Mouse (Mus musculus) heart, postnatal 0 days (tissue): ENCODE measurements around the gene 2210010C04Rik. TPM values are rescaled to one million over a fixed set of nuclear protein-coding genes. Genes with fewer than 3 reads are reported as not detected.

Experiments used
- ATAC-seq: fragments of 200-750 bp; cut with Nextera tagmentation; 2 replicates; pipeline ENCODE4 v1.8.0; 2017; ENCODE audit warnings: low read depth, moderate number of reproducible peaks, moderate library complexity; ENCODE audit not compliant: insufficient read depth
- DNase-seq: peaks from one replicate; pipeline ENCODE4 v3.0.0-alpha.2; 2016; ENCODE audit warnings: low spot score
- H3K27ac ChIP-seq: fragments of 300-500 bp; sonication (generic); 2 replicates; pipeline ENCODE4 v1.5.1; 2014; ENCODE audit warnings: low read depth, mild to moderate bottlenecking
- H3K27me3 ChIP-seq: fragments of 300-500 bp; sonication (generic); 2 replicates; pipeline ENCODE4 v1.6.1; 2014; ENCODE audit warnings: low read length, mixed read lengths; ENCODE audit not compliant: control insufficient read depth, insufficient read depth
- H3K36me3 ChIP-seq: fragments of 300-500 bp; sonication (generic); replicated peaks from 2 replicates; pipeline ENCODE4 v1.6.1; 2014; ENCODE audit warnings: low read length, mixed read lengths; ENCODE audit not compliant: control insufficient read depth, insufficient read depth
- H3K4me1 ChIP-seq: fragments of 300-500 bp; sonication (generic); 2 replicates; pipeline ENCODE4 v1.6.1; 2014; ENCODE audit warnings: antibody characterized with exemption; ENCODE audit not compliant: control insufficient read depth, insufficient read depth
- H3K4me2 ChIP-seq: fragments of 300-500 bp; sonication (generic); 2 replicates; pipeline ENCODE4 v1.6.1; 2014; ENCODE audit warnings: low read depth, mild to moderate bottlenecking, low read length, moderate library complexity
- H3K4me3 ChIP-seq: fragments of 300-500 bp; sonication (generic); 2 replicates; pipeline ENCODE4 v1.5.1; 2014; ENCODE audit warnings: low read depth, low read length
- H3K9ac ChIP-seq: fragments of 300-500 bp; sonication (generic); replicated peaks from 2 replicates; pipeline ENCODE4 v1.6.1; 2014; ENCODE audit warnings: low read depth, low read length, mixed read lengths
- H3K9me3 ChIP-seq: fragments of 300-500 bp; sonication (generic); replicated peaks from 2 replicates; pipeline ENCODE4 v1.6.1; 2016; ENCODE audit warnings: low read length; ENCODE audit not compliant: control insufficient read depth
- CTCF ChIP-seq: IDR thresholded peaks from 2 replicates; pipeline ENCODE4 v1.5.1; 2016; ENCODE audit warnings: antibody characterized with exemption, control low read depth, low read depth
- EP300 ChIP-seq: IDR thresholded peaks from 2 replicates; pipeline ENCODE4 v1.6.1; 2016; ENCODE audit warnings: antibody characterized with exemption, low read depth
- WGBS: fragments of 180-500 bp; shearing (Covaris S2); extraction: QIAGEN DNeasy Blood & Tissue Kit; methylation state at CpG from one replicate; pipeline ENCODE4 v1.1.7; 2014; 5-methylcytosine and 5-hydroxymethylcytosine counted together
- polyA plus RNA-seq: library from polyadenylated mRNA; unstranded; fragments of >200 nt; fragmentation: Nextera tagmentation; extraction: Ambion mirVana; gene quantifications from 2 replicates; pipeline ENCODE4 v1.2.1, GENCODE M21; 2015
- total RNA-seq: library from RNA; depleted of rRNA; stranded (reverse); fragments of >200 nt; gene quantifications from 2 replicates; pipeline ENCODE4 v1.2.3, GENCODE M21; 2014; ENCODE audit warnings: low replicate concordance

The 2210010C04Rik gene
- total and polyA plus RNA-seq, 2 experiments from 2014 or later, result not detected

GRCm38 (mm10) chr6:41062081-41062480 is 26.8 kb upstream of the 2210010C04Rik start:
- H3K4me1 ChIP-seq, result no peaks in the 10 kb centered on the region
- H3K4me3 ChIP-seq, result no peak overlapping the region
- H3K9ac ChIP-seq, result no peak overlapping the region
- H3K4me2 ChIP-seq, result no peak overlapping the region
- TF ChIP-seq CTCF, result no peak
- H3K27ac ChIP-seq, result no peak overlapping the region
- ATAC-seq, result no peak
- H3K9me3 ChIP-seq, result no peaks in the 10 kb centered on the region
- H3K36me3 ChIP-seq, result no peaks in the 10 kb centered on the region
- no peaks in the 10 kb centered on the region for H3K27me3 ChIP-seq
- DNase-seq, result no peak
- WGBS, result 66% methylated on average over 2 of the region's 2 CpGs

GRCm38 (mm10) chr6:41061085-41061484 is 25.8 kb upstream of the 2210010C04Rik start:
- Histone ChIP-seq H3K4me2 (no peak overlapping the region), H3K9me3 (no peaks in the 10 kb centered on the region), H3K4me1 (0 out of 2 replicates have a peak, but pooled peaks cover 3% of the 10 kb centered on the region), H3K4me3 (no peak overlapping the region), H3K27me3 (no peaks in the 10 kb centered on the region), H3K9ac (no peak overlapping the region), H3K36me3 (no peaks in the 10 kb centered on the region), H3K27ac (no peak overlapping the region)
- DNase-seq, result no peak
- 62% methylated on average over 5 of the region's 5 CpGs for WGBS
- ATAC-seq, result no peak
- TF ChIP-seq EP300 (no peak), CTCF (no peak)

GRCm38 (mm10) chr6:41057653-41058052 is 22.3 kb upstream of the 2210010C04Rik start:
- TF ChIP-seq CTCF, result no peak
- TF ChIP-seq EP300, result no peak
- no peak for ATAC-seq
- 0 out of 2 replicates have a peak, but pooled peaks cover 7% of the 10 kb centered on the region for H3K4me1 ChIP-seq
- no peak overlapping the region for H3K9ac ChIP-seq
- 34% methylated on average over 5 of the region's 5 CpGs for WGBS
- DNase-seq, result no peak
- no peaks in the 10 kb centered on the region for H3K9me3 ChIP-seq
- no peak overlapping the region for H3K4me3 ChIP-seq
- no peaks in the 10 kb centered on the region for H3K36me3 ChIP-seq
- no peak overlapping the region for H3K4me2 ChIP-seq
- no peaks in the 10 kb centered on the region for H3K27me3 ChIP-seq
- H3K27ac ChIP-seq, result no peak overlapping the region

- no peak overlapping the region for H3K4me3 ChIP-seq
- no peak overlapping the region for H3K27ac ChIP-seq
- no peak for TF ChIP-seq EP300
- TF ChIP-seq CTCF, result peak; percentile 65
- no peaks in the 10 kb centered on the region for H3K27me3 ChIP-seq
- ATAC-seq, result no peak
- H3K9me3 ChIP-seq, result no peaks in the 10 kb centered on the region
- 0 out of 2 replicates have a peak, but pooled peaks cover 7% of the 10 kb centered on the region for H3K4me1 ChIP-seq
- H3K36me3 ChIP-seq, result no peaks in the 10 kb centered on the region
- no peak overlapping the region for H3K9ac ChIP-seq
- H3K4me2 ChIP-seq, result no peak overlapping the region
- WGBS, result 27% methylated on average over 2 of the region's 2 CpGs
- peak; percentile 17 for DNase-seq
Measured at GRCm38 (mm10) chr6:41055581-41055980, 20.3 kb upstream of the 2210010C04Rik start.

DNA sequence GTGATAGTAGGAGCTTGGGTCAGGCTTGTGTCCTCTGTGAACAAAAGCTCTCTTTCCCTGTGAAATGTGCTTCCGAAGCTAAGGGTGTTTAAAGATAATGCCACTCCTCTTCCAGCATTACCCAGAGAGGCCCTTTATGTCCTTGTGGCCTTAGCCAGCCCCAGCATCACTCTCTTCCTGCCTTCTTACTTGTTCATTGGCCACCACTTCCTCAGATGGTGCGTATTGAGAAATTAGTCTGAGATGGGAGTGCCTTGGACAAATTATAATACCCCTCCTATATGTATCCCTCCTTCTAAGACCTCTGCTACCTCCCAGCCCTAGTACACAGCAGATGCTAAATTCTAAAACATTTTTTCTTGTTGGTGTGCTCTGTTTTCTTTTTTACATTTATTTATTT is 19.1 kb upstream of the 2210010C04Rik start:
- H3K27me3 ChIP-seq, result no peaks in the 10 kb centered on the region
- H3K27ac ChIP-seq, result no peak overlapping the region
- DNase-seq (no peak), ATAC-seq (no peak)
- no peaks in the 10 kb centered on the region for H3K9me3 ChIP-seq
- H3K4me1 ChIP-seq, result 0 out of 2 replicates have a peak, but pooled peaks cover 7% of the 10 kb centered on the region
- no peaks in the 10 kb centered on the region for H3K36me3 ChIP-seq
- TF ChIP-seq EP300 (no peak), CTCF (no peak)
- no peak overlapping the region for H3K4me2 ChIP-seq
- H3K9ac ChIP-seq, result no peak overlapping the region
- no peak overlapping the region for H3K4me3 ChIP-seq
- WGBS, result 81% methylated on average over 2 of the region's 2 CpGs

DNA sequence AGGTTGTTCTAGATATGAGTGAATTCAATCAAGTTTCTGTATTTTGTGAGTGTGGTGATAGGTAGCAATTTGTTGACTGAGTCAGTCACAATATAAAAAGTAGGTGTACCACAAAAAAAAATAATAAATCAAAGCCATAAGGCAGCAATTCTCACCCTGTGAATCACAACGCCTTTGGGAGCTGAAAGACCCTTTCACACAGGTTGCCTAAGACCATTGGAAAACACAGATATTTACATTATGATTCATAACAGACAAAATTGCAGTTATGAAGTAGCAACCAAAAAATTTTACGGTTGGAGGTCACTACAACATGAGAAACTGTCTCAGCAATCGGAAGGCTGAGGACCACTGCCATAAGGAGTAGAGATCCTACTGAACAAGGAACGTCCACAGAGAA is 16.5 kb upstream of the 2210010C04Rik start:
- TF ChIP-seq EP300, result no peak
- TF ChIP-seq CTCF, result no peak
- no peak for DNase-seq
- Histone ChIP-seq H3K4me2 (no peak overlapping the region), H3K9ac (no peak overlapping the region), H3K27ac (no peak overlapping the region), H3K9me3 (no peaks in the 10 kb centered on the region), H3K4me3 (no peak overlapping the region), H3K36me3 (no peaks in the 10 kb centered on the region), H3K4me1 (0 out of 2 replicates have a peak, but pooled peaks cover 7% of the 10 kb centered on the region), H3K27me3 (no peaks in the 10 kb centered on the region)
- 68% methylated on average over 4 of the region's 4 CpGs for WGBS
- ATAC-seq, result no peak
